Mouse (Mus musculus): ENCODE results near the gene B4galnt1.

GRCm38 (mm10) chr10:127199068-127199467 is 34.0 kb downstream of the B4galnt1 start:
- TF ChIP-seq CTCF (IDR thresholded peaks at IDR 0.05; ENCODE audit: extremely low read depth, insufficient read depth, low read length), result no peak
- no peak for TF ChIP-seq POLR2A (IDR thresholded peaks at IDR 0.05; ENCODE audit: extremely low read depth, insufficient read depth, low read length)

All from cortical plate, adult 2 months (tissue).